Mouse (Mus musculus) urinary bladder, postnatal 36 days (tissue): ENCODE results near the gene Vmn1r62.
"Not testable (repeated sequence)": the region's sequence is repeated elsewhere in the genome, so short reads cannot be mapped to it uniquely, and the experiment has no call there.

ENCODE experiments used
- DNase-seq, 2 experiments: peaks; one replicate each; pipeline ENCODE4 v3.0.0; 2022; ENCODE audit warnings: low spot score in 2 of 2, mixed read lengths in 1 of 2

The Vmn1r62 gene

GRCm38 (mm10) chr7:5673331-5673730, at the start of gene Vmn1r62:
TSS of gene Vmn1r62 (plus strand) at chr7:5673631.
- not testable (repeated sequence) for DNase-seq
